Mouse (Mus musculus): ENCODE data around the gene Ggt7.
"Not testable (repeated sequence)": the region's sequence is repeated elsewhere in the genome, so short reads cannot be mapped to it uniquely, and the experiment has no call there.

Gene Ggt7

DNA sequence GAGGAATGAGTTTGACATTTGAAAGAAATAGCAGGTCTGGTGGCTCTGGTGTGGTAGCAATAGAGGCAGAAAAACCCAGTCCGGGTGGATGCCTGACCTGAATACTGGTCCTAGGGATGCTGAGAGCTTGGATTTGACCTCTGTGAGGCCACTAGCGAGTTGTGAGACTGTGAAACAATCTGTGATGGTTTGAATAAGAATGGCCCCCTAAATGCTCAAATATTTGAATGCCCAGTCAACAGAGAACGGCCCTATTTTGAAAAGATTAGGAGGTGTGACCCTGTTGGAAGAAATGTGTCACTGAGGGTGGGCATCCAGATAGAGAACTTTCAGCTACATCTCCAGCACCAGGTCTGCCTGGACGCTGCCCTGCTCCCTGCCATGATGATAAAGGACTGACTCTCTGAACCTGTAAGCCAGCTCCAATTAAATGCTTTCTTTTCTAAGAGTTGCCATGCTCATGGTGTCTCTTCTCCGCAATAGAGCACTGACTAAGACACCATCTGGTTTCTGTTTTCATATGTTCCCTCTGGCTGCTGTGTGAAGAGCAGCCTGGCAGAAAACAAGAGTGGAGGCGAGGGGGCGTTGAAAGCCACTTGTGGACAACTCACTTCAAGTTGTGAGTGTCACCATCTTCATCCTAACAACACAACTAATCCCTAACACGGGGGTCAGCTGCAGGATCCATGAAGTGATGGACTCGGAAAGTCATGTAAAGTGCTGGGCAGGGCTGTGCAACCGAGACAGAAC, 10.1 kb downstream of the Ggt7 start:
- DNase-seq (ENCODE audit: low read depth, low spot score), result no peak

- no peak for DNase-seq (ENCODE audit: low read depth, low spot score)
These were observed 12.2 kb downstream of the Ggt7 start for GRCm38 (mm10) chr2:155505811-155506210.

DNA sequence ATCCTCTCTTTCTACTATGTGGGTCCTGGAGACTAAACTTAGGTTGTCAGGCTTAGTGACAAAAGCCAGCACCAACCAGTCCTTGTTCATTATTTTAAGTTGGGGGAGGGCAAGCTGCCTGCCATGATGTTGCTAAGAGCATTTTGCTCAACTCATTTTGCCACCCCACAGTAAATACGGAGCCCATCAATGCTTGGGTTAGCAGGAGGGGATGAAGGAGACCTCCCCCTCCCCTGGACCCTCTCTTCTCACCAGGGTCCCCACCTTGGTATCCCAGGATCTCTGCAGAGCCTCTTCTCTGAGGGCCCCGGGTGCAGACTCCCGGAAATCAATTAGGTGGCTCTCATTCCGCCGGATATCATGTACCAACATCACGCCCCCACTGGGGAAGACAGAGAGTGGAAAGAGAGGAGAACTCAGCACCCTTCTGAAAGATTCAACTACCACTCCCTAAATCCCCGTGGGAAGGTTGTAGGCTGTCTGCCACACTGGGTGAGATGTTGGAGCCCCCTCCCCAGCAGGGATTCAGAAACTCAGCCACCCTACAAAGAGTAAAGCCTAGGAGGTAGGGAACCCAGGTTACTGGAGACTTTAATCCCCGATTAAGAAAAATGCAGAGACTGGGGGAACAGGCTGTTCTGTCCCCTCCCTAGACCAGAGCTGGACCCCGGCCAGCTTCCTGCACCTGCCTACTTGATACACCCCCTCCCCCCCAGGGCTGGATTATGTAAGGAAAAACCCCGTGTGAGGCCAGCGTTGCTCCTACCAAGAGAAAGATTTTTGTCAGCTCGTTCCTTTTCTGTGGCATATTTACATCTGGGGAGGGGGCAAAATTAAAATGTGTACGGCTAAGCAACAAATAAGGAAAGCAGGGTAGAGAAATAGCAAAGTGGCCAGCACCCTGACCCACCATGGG, 13.3 kb downstream of the Ggt7 start:
- no peak for DNase-seq (ENCODE audit: low read depth, low spot score)

- no peak for DNase-seq (ENCODE audit: low read depth, low spot score)
These were observed 15.4 kb downstream of the Ggt7 start for GRCm38 (mm10) chr2:155502596-155502995.

- DNase-seq (ENCODE audit: low read depth, low spot score), result no peak
These were observed 27.0 kb downstream of the Ggt7 start for GRCm38 (mm10) chr2:155490998-155491397.

DNA sequence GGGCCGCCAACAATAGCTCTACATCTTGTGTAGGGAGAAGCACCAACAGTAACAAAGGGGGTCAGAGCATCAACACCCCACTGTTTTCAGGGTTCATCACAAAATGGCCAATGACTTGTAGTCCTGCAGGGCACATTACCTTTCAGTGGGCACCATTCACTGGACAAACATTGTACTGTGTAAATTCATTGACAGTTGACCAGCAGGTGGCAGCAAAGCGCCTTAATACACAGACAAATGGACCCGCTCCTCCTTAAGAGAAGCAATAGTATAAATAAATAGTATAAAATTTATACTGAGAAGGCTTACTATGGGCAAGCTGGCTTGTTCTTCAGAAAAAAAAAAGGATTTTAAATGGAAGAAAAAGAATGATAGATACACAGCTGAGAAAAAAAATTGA, 36.0 kb downstream of the Ggt7 start:
- no peak for DNase-seq (ENCODE audit: low read depth, low spot score)

DNA sequence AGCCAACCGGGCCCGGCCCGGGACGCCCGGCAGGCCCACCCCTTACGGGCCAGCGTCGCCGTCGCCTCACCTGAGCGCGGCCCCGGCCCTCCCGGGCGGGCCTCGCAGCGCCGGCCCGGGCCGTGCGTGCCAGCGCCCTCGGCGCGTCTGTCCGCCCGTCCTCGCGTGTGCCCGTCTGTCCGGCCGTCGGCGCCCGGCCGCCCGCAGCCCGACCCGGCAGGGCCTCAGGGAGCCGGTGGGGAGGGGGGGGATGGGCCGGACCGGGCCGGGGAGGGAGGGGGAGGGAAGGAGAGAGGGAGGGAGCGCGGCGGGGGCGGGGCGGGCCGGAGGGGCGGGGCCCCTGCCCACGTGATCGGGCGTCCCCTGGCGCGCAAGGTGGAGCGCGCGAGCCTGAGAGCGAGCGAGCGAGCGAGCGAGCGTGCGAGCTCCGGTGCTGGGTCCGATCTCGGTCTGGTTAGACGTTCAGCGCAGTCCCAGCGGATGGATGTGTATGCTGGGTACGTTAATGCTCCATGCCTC, 44.4 kb downstream of the Ggt7 start, which contains the start of gene Ncoa6:
Gene Ncoa6 (minus strand): TSS at position 325 of the 519 bp plus-strand sequence.
- peak; percentile 46 for DNase-seq (ENCODE audit: low read depth, low spot score)

DNA sequence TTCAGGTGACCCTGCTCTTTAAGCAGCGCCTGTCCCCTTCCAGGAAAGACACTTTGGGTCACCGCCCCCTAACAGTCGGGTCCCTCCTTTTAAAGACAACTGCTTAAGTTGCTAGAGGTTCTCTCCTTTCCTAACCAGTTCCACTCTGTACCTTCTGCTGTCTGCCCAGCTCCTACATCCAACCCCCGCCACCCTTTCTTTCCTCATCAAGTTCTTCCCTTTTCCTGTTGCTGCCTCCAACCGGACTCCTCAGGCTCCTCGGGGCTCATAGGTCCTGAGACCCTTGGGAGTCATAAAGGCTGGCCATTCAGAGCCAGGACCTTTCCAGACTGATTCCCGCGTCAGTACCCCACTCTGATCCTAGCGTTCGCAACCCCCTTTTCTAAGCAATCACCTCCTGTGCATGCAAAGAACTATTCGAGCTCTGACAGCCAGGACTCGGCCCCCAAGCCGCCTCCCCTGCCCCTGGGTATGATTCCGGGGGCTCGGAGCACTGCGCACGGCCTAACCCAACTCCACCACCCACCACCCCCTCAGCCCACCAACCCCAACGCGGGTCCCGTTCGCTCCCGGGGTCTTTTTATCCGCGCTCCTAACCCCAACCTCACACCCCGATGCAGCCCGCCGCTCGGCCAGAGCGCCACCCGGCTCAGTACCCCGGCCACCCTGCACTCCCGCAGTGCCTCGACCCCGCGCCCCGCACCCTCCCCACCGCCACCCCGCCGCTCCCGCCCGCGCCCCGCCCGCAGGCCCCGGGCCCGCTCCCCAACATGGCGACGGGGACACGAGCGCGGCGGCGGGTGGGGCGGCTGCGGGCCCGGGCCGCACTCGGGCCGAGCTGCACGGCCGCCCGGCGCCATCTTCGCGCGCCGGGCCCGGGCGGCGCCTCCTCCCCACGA, 45.1 kb downstream of the Ggt7 start:
- no peak for DNase-seq (ENCODE audit: low read depth, low spot score)

- no peak for DNase-seq (ENCODE audit: low read depth, low spot score)
These were observed 51.2 kb downstream of the Ggt7 start for GRCm38 (mm10) chr2:155466861-155467260.

- no peak for DNase-seq (ENCODE audit: low read depth, low spot score)
These were observed 64.4 kb downstream of the Ggt7 start for GRCm38 (mm10) chr2:155453591-155453990.

DNA sequence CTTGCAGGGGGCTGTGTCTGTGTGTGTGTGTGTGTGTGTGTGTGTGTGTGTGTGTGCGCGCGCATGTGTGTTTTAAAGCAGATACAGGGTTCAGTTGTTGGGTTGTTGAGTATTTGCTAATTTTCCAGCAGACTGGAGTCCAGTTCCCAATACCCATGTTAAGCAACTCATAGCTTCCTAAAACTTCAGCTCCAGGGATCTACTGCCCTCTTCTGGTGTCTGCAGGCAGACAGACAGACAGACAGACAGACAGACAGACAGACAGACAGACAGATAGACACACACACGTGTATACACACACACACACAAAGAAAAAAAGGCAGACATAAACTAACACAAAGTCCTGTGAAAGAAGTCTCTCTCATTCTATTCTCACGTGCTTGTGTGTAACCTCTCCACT, 66.8 kb downstream of the Ggt7 start:
- no peak for DNase-seq (ENCODE audit: low read depth, low spot score)

GRCm38 (mm10) chr2:155447906-155448305, 70.1 kb downstream of the Ggt7 start:
- DNase-seq (ENCODE audit: low read depth, low spot score), result not testable (repeated sequence)

GRCm38 (mm10) chr2:155443446-155443845, 74.6 kb downstream of the Ggt7 start:
- DNase-seq (ENCODE audit: low read depth, low spot score), result no peak

GRCm38 (mm10) chr2:155442916-155443315, 75.1 kb downstream of the Ggt7 start:
- DNase-seq (ENCODE audit: low read depth, low spot score), result no peak
